Mouse (Mus musculus) spleen, adult 2 months (tissue): ENCODE data around the gene Fmnl3. TPM values are rescaled to one million over a fixed set of nuclear protein-coding genes. Genes with fewer than 3 reads are reported as not detected.

Experiments
- DNase-seq, 2 experiments: peaks; one replicate each; pipeline versions ENCODE4 v3.0.0 to v3.0.0-alpha.2; 2012 to 2021; ENCODE audit warnings: low spot score in 2 of 2, low read depth in 1 of 2
- H3K27ac ChIP-seq: fragments of 200-500 bp; 2 replicates; pipeline ENCODE4 v1.5.1; 2012; ENCODE audit warnings: low read length, inconsistent platforms; ENCODE audit not compliant: insufficient read depth
- H3K27me3 ChIP-seq: fragments of 200-500 bp; 2 replicates; pipeline ENCODE4 v1.6.1; 2012; ENCODE audit warnings: mild to moderate bottlenecking, moderate library complexity, low read length, inconsistent platforms; ENCODE audit not compliant: control insufficient read depth, insufficient read depth
- H3K36me3 ChIP-seq: fragments of 200-500 bp; 2 replicates; pipeline ENCODE4 v1.6.1; 2012; ENCODE audit warnings: mild to moderate bottlenecking, low read length, inconsistent platforms; ENCODE audit not compliant: control insufficient read depth, insufficient read depth
- H3K4me1 ChIP-seq: fragments of 200-500 bp; 2 replicates; pipeline ENCODE4 v1.6.1; 2011; ENCODE audit warnings: inconsistent platforms; ENCODE audit not compliant: control insufficient read depth, insufficient read depth, insufficient read length
- H3K4me3 ChIP-seq: fragments of 200-500 bp; 2 replicates; pipeline ENCODE4 v1.5.1; 2011; ENCODE audit warnings: mild to moderate bottlenecking, inconsistent platforms; ENCODE audit not compliant: insufficient read depth, insufficient read length; ENCODE audit errors: extremely low read depth
- CTCF ChIP-seq: fragments of 200-500 bp; IDR thresholded peaks from 2 replicates; pipeline ENCODE4 v1.5.1; 2011; ENCODE audit warnings: mild to moderate bottlenecking, inconsistent platforms; ENCODE audit not compliant: insufficient read depth, insufficient read length, insufficient replicate concordance; ENCODE audit errors: extremely low read depth
- POLR2A ChIP-seq: fragments of 200-500 bp; IDR thresholded peaks from 2 replicates; pipeline ENCODE4 v1.6.1; 2011; ENCODE audit warnings: low read depth, low read length, inconsistent platforms
- whole genome bisulfite sequencing: fragments of 180-500 bp; shearing (Covaris S2); methylation state at CpG from one replicate; pipeline ENCODE4 v1.1.7; 2018; 5-methylcytosine and 5-hydroxymethylcytosine counted together
- polyA plus RNA-seq: library from polyadenylated mRNA; depleted of rRNA; stranded (reverse); fragments of >200 nt; gene quantifications from 2 replicates; pipeline ENCODE4 v1.2.3, GENCODE M21; 2012

Gene Fmnl3
- polyA plus RNA-seq, 1 experiment = 25.6 TPM

DNA sequence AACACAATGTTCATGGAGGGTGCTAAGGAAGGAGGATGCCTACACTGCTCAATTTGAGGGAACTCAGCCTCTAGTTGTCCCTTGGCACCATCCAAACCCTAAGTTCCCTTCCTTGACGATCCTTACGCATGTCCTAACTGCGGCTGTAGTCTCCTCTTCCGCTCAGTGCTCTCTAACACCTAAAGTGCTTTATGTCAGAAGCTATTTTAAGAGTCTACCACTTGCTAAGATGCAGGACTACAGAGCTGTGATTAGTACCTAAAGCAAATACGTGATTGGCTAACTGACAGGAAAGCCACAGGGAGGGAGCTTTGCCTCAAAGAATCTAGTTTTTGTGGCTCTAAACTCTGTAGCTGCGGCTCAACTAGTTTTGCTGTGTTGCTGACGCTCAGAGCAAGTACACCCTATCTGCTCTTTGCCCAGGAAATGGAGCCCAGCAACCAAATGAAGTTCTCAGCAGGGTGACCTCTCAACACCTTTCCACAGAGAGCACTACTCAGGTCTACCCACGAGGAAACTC lies 34.4 kb downstream of the Fmnl3 start:
- H3K36me3 ChIP-seq = no peaks in the 10 kb centered on the region
- 47% methylated on average over 8 of the region's 8 CpGs for WGBS
- H3K27ac ChIP-seq = peak overlapping the region; percentile 46; the same call in 1 of the 2 replicates
- DNase-seq = peak in 1 of 2 experiments; percentile 18
- H3K27me3 ChIP-seq = no peaks in the 10 kb centered on the region
- H3K4me3 ChIP-seq = no peak overlapping the region
- H3K4me1 ChIP-seq = peaks cover 67% of the 10 kb centered on the region
- TF ChIP-seq CTCF = no peak
- TF ChIP-seq POLR2A = no peak

DNA sequence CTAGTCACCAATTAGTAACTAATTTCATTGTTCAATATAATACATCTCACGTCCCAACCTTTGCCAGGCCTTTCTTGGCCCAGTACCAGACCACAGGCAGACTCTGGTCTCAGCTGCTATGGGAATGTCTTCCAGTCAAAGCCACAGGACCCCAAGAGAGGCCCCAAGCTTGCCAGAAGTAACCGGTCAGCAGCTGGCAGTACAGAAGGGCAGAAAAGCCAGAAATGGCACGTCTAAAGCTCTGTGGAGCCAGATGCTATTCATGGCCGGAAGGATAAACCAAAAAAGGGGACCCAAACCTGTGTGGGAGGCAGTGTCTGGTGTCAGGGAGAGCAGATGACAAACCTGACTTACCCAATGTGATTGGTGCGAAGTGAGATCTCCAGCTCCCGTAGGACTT lies 35.8 kb downstream of the Fmnl3 start:
- Histone ChIP-seq H3K36me3 (no peaks in the 10 kb centered on the region), H3K4me3 (no peak overlapping the region), H3K27ac (no peak overlapping the region), H3K4me1 (peaks cover 65% of the 10 kb centered on the region), H3K27me3 (no peaks in the 10 kb centered on the region)
- no peak for TF ChIP-seq POLR2A
- no peak for DNase-seq
- WGBS = 58% methylated on average over 6 of the region's 6 CpGs

DNA sequence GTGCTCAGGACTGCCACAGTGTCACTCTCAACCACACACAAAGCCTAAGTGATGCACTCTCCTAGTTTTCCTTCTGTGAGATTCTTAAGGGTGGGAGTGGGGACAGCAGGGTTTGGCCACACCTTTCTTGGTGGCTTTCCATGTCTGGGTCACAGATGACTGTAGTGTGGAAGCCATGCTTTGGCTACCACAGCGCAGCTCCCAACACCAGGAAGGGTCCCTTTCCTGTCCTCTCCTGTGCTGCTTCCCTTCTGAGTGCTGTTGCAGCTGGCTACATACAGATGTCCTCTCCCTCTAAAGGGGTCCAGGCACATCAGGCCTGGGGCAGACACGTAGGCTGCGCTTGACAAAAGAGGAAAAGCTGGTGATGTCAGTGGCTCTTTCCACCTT lies 36.6 kb downstream of the Fmnl3 start:
- Histone ChIP-seq H3K4me1 (peaks cover 65% of the 10 kb centered on the region), H3K27ac (peak overlapping the region; percentile 81), H3K36me3 (peaks cover under 1% of the 10 kb centered on the region; the same call in 1 of the 2 replicates), H3K4me3 (no peak overlapping the region), H3K27me3 (no peaks in the 10 kb centered on the region)
- DNase-seq = no peak
- no peak for TF ChIP-seq CTCF
- TF ChIP-seq POLR2A = no peak
- 74% methylated on average over 3 of the region's 3 CpGs for WGBS

DNA sequence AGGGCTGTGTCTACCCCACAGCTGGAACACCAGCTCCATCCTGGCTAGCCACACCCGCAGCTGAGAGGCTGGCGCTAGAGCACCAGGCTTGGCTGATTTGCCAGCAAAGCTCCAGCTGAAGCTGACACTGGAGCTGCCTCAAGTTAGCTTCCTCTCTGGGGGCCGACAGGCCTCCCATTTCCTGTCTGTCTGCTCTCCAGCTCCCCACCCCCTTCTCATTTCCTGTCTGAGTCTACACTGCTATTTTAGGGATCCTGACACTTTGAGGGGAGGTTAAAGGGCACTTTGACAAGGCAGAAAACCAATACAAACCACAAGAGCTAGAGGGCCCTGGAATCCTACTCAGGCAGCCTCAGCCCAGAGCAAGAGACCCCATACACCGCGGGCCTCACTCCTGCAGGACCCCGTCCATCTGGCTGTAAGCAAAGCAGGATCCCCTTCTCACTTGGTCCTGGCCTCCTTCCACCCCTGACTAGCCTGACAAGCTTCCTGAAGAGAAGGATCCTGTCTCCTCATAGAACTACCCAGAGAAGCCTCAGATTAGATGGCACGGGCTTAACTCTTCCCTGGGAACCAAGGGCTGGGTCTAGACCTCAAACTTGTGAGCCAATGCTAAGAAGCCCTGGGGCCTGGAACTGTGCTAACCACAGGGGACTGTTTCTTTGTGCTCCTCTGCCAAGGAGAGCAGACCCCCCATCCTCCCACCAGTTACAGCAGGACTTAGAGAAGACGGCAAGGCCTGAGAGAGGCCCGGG lies 37.2 kb downstream of the Fmnl3 start:
- H3K36me3 ChIP-seq = peaks cover 3% of the 10 kb centered on the region; the same call in 1 of the 2 replicates
- H3K4me1 ChIP-seq = peaks cover 65% of the 10 kb centered on the region
- H3K27ac ChIP-seq = peak overlapping the region; percentile 81
- no peaks in the 10 kb centered on the region for H3K27me3 ChIP-seq
- TF ChIP-seq CTCF (no peak), POLR2A (no peak)
- DNase-seq = peak; percentile 49 to 74
- H3K4me3 ChIP-seq = peak overlapping the region; percentile 4; the same call in 1 of the 2 replicates
- WGBS = 8% methylated on average over 9 of the region's 9 CpGs

DNA sequence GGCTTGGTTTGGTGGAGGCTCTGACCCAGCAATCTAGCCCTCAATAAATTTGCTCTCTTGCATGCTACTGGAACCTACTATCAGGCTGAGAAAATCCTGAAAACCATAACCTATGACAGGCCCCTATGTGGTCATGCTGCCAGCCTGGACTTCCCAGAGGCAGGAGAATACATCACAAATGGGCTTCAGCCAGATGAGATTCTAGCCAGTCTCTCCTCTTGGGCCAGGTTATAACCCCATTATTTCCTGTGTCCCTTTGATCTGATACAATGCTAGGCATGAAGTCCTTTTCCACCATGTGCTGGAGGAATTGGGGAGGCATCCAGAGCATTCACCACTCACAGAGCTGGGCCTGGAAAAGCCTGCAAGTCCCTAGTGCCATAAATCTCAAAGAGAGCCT lies 38.2 kb downstream of the Fmnl3 start:
- Histone ChIP-seq H3K27me3 (no peaks in the 10 kb centered on the region), H3K4me1 (peaks cover 60% of the 10 kb centered on the region), H3K36me3 (peaks cover 8% of the 10 kb centered on the region; the same call in 1 of the 2 replicates), H3K27ac (peak overlapping the region; percentile 81), H3K4me3 (no peak overlapping the region)
- no peak for DNase-seq
- TF ChIP-seq CTCF (no peak), POLR2A (no peak)

DNA sequence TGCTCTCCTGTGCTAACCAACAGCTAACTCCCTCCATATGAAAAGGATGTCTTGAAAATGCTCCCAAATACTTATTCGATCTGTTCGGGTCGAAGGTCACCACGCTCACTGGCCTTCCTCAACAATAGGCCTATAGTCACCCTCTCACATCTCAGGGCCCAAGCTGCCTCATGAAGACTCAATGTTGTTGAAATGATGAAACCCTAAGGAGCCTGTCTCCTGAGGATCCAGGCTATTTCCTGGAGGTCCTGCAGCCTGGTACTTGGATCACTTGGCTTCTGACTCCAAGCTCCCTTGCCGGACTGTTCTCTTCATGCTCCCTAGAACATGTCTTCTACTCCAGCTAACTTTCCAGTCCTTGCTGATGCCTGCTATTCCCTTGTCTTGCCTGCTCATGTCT lies 38.9 kb downstream of the Fmnl3 start:
- H3K27ac ChIP-seq = no peak overlapping the region
- no peaks in the 10 kb centered on the region for H3K27me3 ChIP-seq
- no peak for DNase-seq
- 90% methylated on average over 5 of the region's 5 CpGs for WGBS
- H3K4me3 ChIP-seq = no peak overlapping the region
- TF ChIP-seq CTCF (no peak), POLR2A (no peak)
- peaks cover 8% of the 10 kb centered on the region; the same call in 1 of the 2 replicates for H3K36me3 ChIP-seq
- peaks cover 53% of the 10 kb centered on the region for H3K4me1 ChIP-seq

DNA sequence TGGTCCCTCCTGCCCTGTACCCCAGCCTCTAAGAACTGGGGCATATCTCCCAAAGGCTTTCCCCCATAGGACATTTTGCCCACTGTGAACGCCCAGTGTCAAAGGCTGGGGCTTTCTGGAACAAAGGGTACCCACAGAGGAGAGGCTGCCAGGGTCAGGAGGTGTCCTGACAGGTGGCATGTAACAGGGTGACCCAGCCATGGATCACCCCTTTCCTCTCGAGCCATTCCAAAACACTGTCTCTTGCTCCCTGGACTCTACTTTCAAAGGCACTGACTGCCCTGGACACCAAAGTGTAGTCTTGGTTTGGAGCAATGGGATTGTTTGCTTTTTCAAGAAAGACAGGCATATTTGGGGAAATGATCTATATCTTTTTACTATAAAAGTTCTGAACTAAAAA lies 40.0 kb downstream of the Fmnl3 start:
- Histone ChIP-seq H3K4me3 (no peak overlapping the region), H3K27ac (no peak overlapping the region), H3K27me3 (no peaks in the 10 kb centered on the region), H3K4me1 (peaks cover 47% of the 10 kb centered on the region), H3K36me3 (peaks cover 8% of the 10 kb centered on the region; the same call in 1 of the 2 replicates)
- TF ChIP-seq POLR2A (no peak), CTCF (no peak)
- no peak for DNase-seq
- 59% methylated on average over 2 of the region's 2 CpGs for WGBS
